Mouse (Mus musculus) megakaryocyte, embryonic 14.5 days (primary cell): Measurements from ENCODE around the gene Ociad1.

ENCODE experiments used
- FLI1 ChIP-seq: IDR thresholded peaks from 2 replicates; pipeline ENCODE4 v1.6.1; 2012; ENCODE audit warnings: low read length, inconsistent platforms, mixed read lengths
- GATA1 ChIP-seq: IDR thresholded peaks from 3 replicates; pipeline ENCODE4 v1.6.1; 2012; ENCODE audit warnings: mixed read lengths, low read length, inconsistent platforms, borderline replicate concordance

DNA sequence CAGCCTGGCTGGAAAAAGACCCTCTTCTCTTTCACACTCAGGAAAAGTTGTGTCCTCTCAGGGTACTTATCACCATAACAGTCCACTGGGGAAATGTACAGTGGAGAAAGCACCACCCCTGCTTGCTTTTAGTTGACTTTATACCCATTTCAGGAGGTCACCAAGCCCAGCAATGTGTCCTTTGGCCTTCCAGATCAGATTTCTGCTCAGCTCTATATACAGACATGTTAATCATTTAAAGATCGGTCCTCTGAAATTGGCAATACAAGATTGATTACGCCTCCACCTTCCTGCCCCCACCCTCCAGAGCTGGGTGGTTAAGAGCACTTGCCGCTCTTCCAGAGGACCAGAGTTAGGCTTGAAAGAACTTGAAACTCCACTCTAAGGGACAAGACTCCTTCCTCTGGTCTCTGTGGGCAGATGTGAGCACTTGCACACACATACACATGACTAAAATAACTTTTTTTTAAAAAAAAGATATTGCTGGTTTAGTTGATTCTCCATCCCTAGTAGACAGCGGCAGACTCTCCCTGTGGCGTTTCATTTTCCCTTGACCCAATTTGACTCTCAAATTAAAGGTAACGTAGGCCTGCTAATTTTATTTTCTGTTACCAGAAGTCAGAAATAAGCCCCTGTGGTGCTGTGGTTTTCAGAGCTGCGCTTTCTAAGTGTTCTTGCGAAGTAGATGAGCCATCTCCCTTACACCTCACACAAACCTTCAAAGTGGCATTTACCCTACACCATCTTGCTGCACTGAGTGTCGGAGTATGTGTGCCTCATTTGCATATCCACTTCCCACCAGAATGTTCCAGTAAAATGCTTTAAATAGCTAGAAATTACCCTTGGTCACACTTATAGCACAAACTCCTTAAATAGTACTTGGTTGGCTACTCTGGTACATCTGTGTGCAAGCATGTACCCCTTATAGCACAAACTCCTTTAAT lies 47.5 kb downstream of the Ociad1 start:
- TF ChIP-seq GATA1 (no peak), FLI1 (no peak)
